Mouse (Mus musculus) hindbrain, embryonic 15.5 days (tissue): ENCODE data around the gene Ncbp1. TPM values are rescaled to one million over a fixed set of nuclear protein-coding genes. Genes with fewer than 3 reads are reported as not detected.
"Not testable (repeated sequence)": the region's sequence is repeated elsewhere in the genome, so short reads cannot be mapped to it uniquely, and the experiment has no call there.

ENCODE experiments used
- ATAC-seq: fragments of 200-750 bp; cut with Nextera tagmentation; 2 replicates; pipeline ENCODE4 v1.8.0; 2017; ENCODE audit warnings: low read depth, moderate number of reproducible peaks, moderate TSS enrichment; ENCODE audit not compliant: low FRiP score
- H3K27ac ChIP-seq: fragments of 300-500 bp; sonication (generic); replicated peaks from 2 replicates; pipeline ENCODE4 v1.5.1; 2015; ENCODE audit warnings: mild to moderate bottlenecking, inconsistent platforms
- H3K27me3 ChIP-seq: fragments of 300-500 bp; sonication (generic); 2 replicates; pipeline ENCODE4 v1.6.1; 2015; ENCODE audit warnings: control low read depth, inconsistent platforms
- H3K36me3 ChIP-seq: fragments of 300-500 bp; sonication (generic); 2 replicates; pipeline ENCODE4 v1.6.1; 2015; ENCODE audit warnings: control low read depth, inconsistent platforms
- H3K4me1 ChIP-seq: fragments of 300-500 bp; sonication (generic); replicated peaks from 2 replicates; pipeline ENCODE4 v1.6.1; 2015; ENCODE audit warnings: control low read depth, inconsistent platforms
- H3K4me2 ChIP-seq: fragments of 300-500 bp; sonication (generic); 2 replicates; pipeline ENCODE4 v1.6.1; 2015; ENCODE audit warnings: moderate library complexity, mild to moderate bottlenecking, inconsistent platforms
- H3K4me3 ChIP-seq: fragments of 300-500 bp; sonication (generic); 2 replicates; pipeline ENCODE4 v1.5.1; 2015; ENCODE audit warnings: mild to moderate bottlenecking, inconsistent platforms
- H3K9ac ChIP-seq: fragments of 300-500 bp; sonication (generic); 2 replicates; pipeline ENCODE4 v1.6.1; 2015; ENCODE audit warnings: inconsistent platforms
- H3K9me3 ChIP-seq: fragments of 300-500 bp; sonication (generic); 2 replicates; pipeline ENCODE4 v1.6.1; 2016; ENCODE audit warnings: control low read depth, inconsistent platforms
- WGBS: fragments of 180-500 bp; shearing (Covaris S2); methylation state at CpG from one replicate; pipeline ENCODE4 v1.1.7; 2015; 5-methylcytosine and 5-hydroxymethylcytosine counted together
- polyA plus RNA-seq: library from polyadenylated mRNA; unstranded; fragments of >200 nt; fragmentation: Nextera tagmentation; extraction: Ambion mirVana; gene quantifications from 2 replicates; pipeline ENCODE4 v1.2.1, GENCODE M21; 2015

Ncbp1 gene
- polyA plus RNA-seq, 1 experiment from 2014 or later, result 73.4 TPM

- ATAC-seq, result no peak
- 91% methylated on average over 7 of the region's 7 CpGs for WGBS
- Histone ChIP-seq H3K9ac (no peak overlapping the region), H3K27me3 (no peaks in the 10 kb centered on the region), H3K4me2 (no peak overlapping the region), H3K36me3 (peaks cover 75% of the 10 kb centered on the region), H3K9me3 (no peaks in the 10 kb centered on the region), H3K27ac (no peak overlapping the region), H3K4me1 (no peaks in the 10 kb centered on the region), H3K4me3 (no peak overlapping the region)
Observed at GRCm38 (mm10) chr4:46182181-46182580, 43.8 kb downstream of the Ncbp1 start.

GRCm38 (mm10) chr4:46185423-46185822, 47.0 kb downstream of the Ncbp1 start:
- Histone ChIP-seq H3K4me3 (no peak overlapping the region), H3K36me3 (peaks cover 74% of the 10 kb centered on the region), H3K4me1 (no peaks in the 10 kb centered on the region), H3K27me3 (no peaks in the 10 kb centered on the region), H3K9ac (no peak overlapping the region), H3K4me2 (no peak overlapping the region), H3K27ac (no peak overlapping the region), H3K9me3 (no peaks in the 10 kb centered on the region)
- ATAC-seq, result no peak
- WGBS, result 85% methylated on average over 8 of the region's 8 CpGs

GRCm38 (mm10) chr4:46185890-46186289, 47.5 kb downstream of the Ncbp1 start:
- Histone ChIP-seq H3K36me3 (peaks cover 73% of the 10 kb centered on the region), H3K27me3 (no peaks in the 10 kb centered on the region), H3K9me3 (no peaks in the 10 kb centered on the region), H3K9ac (no peak overlapping the region), H3K27ac (no peak overlapping the region), H3K4me2 (no peak overlapping the region), H3K4me3 (no peak overlapping the region), H3K4me1 (no peaks in the 10 kb centered on the region)
- ATAC-seq, result no peak
- whole genome bisulfite sequencing, result 86% methylated on average over 9 of the region's 9 CpGs

GRCm38 (mm10) chr4:46186466-46186865, 48.1 kb downstream of the Ncbp1 start:
- 75% methylated on average over 3 of the region's 3 CpGs for WGBS
- Histone ChIP-seq H3K9ac (no peak overlapping the region), H3K27me3 (no peaks in the 10 kb centered on the region), H3K9me3 (no peaks in the 10 kb centered on the region), H3K4me1 (no peaks in the 10 kb centered on the region), H3K4me3 (no peak overlapping the region), H3K4me2 (no peak overlapping the region), H3K27ac (no peak overlapping the region), H3K36me3 (peaks cover 72% of the 10 kb centered on the region)
- no peak for ATAC-seq

GRCm38 (mm10) chr4:46192011-46192410, 53.6 kb downstream of the Ncbp1 start:
- not testable (repeated sequence) for H3K9me3 ChIP-seq, H3K9ac ChIP-seq, ATAC-seq, H3K4me2 ChIP-seq, H3K27me3 ChIP-seq, H3K27ac ChIP-seq, H3K4me3 ChIP-seq
- peaks cover 30% of the 10 kb centered on the region for H3K4me1 ChIP-seq
- peaks cover 31% of the 10 kb centered on the region for H3K36me3 ChIP-seq

GRCm38 (mm10) chr4:46195781-46196487, 57.5 kb downstream of the Ncbp1 start, which contains the start of gene Xpa:
Gene Xpa, minus strand, starts transcription at chr4:46196311.
- H3K27ac ChIP-seq, result peak within 1 kb of the TSS; percentile 93
- H3K4me2 ChIP-seq, result peak within 1 kb of the TSS; percentile 64
- H3K36me3 ChIP-seq, result peaks cover 5% of the 10 kb centered on the region
- peak within 1 kb of the TSS; percentile 83 for H3K9ac ChIP-seq
- peak; percentile 97 for ATAC-seq
- peaks cover 11% of the 10 kb centered on the region for H3K27me3 ChIP-seq
- no peaks in the 10 kb centered on the region for H3K9me3 ChIP-seq
- H3K4me1 ChIP-seq, result peaks cover 30% of the 10 kb centered on the region
- peak within 1 kb of the TSS; percentile 71 for H3K4me3 ChIP-seq
- WGBS, result under 1% methylated on average over 67 of the region's 70 CpGs

GRCm38 (mm10) chr4:46196513-46196912, 58.1 kb downstream of the Ncbp1 start:
- Histone ChIP-seq H3K9me3 (no peaks in the 10 kb centered on the region), H3K4me3 (peak overlapping the region; percentile 71), H3K4me2 (peak overlapping the region; percentile 64), H3K27ac (peak overlapping the region; percentile 93), H3K27me3 (peaks cover 12% of the 10 kb centered on the region), H3K9ac (peak overlapping the region; percentile 83), H3K36me3 (no peaks in the 10 kb centered on the region), H3K4me1 (peaks cover 30% of the 10 kb centered on the region)
- ATAC-seq, result peak; percentile 69
- WGBS, result 31% methylated on average over 6 of the region's 6 CpGs

GRCm38 (mm10) chr4:46198064-46198463, 59.7 kb downstream of the Ncbp1 start:
- Histone ChIP-seq H3K36me3 (no peaks in the 10 kb centered on the region), H3K4me3 (no peak overlapping the region), H3K4me2 (no peak overlapping the region), H3K27ac (no peak overlapping the region), H3K27me3 (peaks cover 15% of the 10 kb centered on the region), H3K9ac (no peak overlapping the region), H3K4me1 (peaks cover 35% of the 10 kb centered on the region), H3K9me3 (no peaks in the 10 kb centered on the region)
- 80% methylated on average over 5 of the region's 5 CpGs for WGBS
- ATAC-seq, result no peak

- H3K4me2 ChIP-seq, result peak overlapping the region; percentile 84
- peak overlapping the region; percentile 48 for H3K9ac ChIP-seq
- ATAC-seq, result peak; percentile 85
- no peaks in the 10 kb centered on the region for H3K36me3 ChIP-seq
- H3K27ac ChIP-seq, result peak overlapping the region; percentile 80
- peaks cover 8% of the 10 kb centered on the region for H3K4me1 ChIP-seq
- WGBS, result 10% methylated on average over 7 of the region's 7 CpGs
- peaks cover 15% of the 10 kb centered on the region for H3K27me3 ChIP-seq
- H3K4me3 ChIP-seq, result peak overlapping the region; percentile 43
- no peaks in the 10 kb centered on the region for H3K9me3 ChIP-seq
Observed at GRCm38 (mm10) chr4:46201834-46202561, 63.6 kb downstream of the Ncbp1 start.

GRCm38 (mm10) chr4:46202562-46203126, 64.2 kb downstream of the Ncbp1 start:
- peak overlapping the region; percentile 43 for H3K4me3 ChIP-seq
- ATAC-seq, result peak; percentile 69
- H3K27me3 ChIP-seq, result peaks cover 15% of the 10 kb centered on the region
- peak overlapping the region; percentile 48 for H3K9ac ChIP-seq
- peak overlapping the region; percentile 80 for H3K27ac ChIP-seq
- no peaks in the 10 kb centered on the region for H3K9me3 ChIP-seq
- WGBS, result 5% methylated on average over 23 of the region's 23 CpGs
- no peaks in the 10 kb centered on the region for H3K36me3 ChIP-seq
- H3K4me1 ChIP-seq, result peaks cover 8% of the 10 kb centered on the region
- peak overlapping the region; percentile 84 for H3K4me2 ChIP-seq

GRCm38 (mm10) chr4:46221090-46221489, 82.7 kb downstream of the Ncbp1 start:
- Histone ChIP-seq H3K9me3 (no peaks in the 10 kb centered on the region), H3K36me3 (no peaks in the 10 kb centered on the region), H3K27ac (no peak overlapping the region), H3K4me2 (no peak overlapping the region), H3K4me3 (no peak overlapping the region), H3K4me1 (no peaks in the 10 kb centered on the region), H3K9ac (no peak overlapping the region), H3K27me3 (no peaks in the 10 kb centered on the region)
- whole genome bisulfite sequencing, result 88% methylated on average over 3 of the region's 3 CpGs
- no peak for ATAC-seq
